Mouse (Mus musculus) left cerebral cortex, postnatal 10 days (tissue): ENCODE measurements at regions not wholly inside any gene's neighbourhood (a gene's known extent, or its start where the extent isn't known, plus 50 kb on each side); places are given as distances from the start of the nearest gene placed in this dataset.
A peak's percentile ranks its signal among the peaks of the same experiment; 100 is the strongest.

ENCODE experiments used
- DNase-seq, 2 experiments: peaks; one replicate each; pipeline ENCODE4 v3.0.0; 2021 to 2022; ENCODE audit warnings: low spot score in 2 of 2, mixed read lengths in 1 of 2; ENCODE audit errors: extremely low spot score in 1 of 2
- intact Hi-C: fragments of 180-260 bp; cut with DNase I; formaldehyde crosslinking; loops from one replicate; pipeline ENCODE4 v1.15.1; 2025

GRCm38 (mm10) chr17:93609261-93609660 is 410.4 kb downstream of the Adcyap1 start:
- no peak for DNase-seq
- intact Hi-C loops, result no loop called here

- peak in 1 of 2 experiments; percentile 27 for DNase-seq
- intact Hi-C loops, result no loop called here
Observed at GRCm38 (mm10) chr17:93609942-93610596, 411.3 kb downstream of the Adcyap1 start.
